Mouse (Mus musculus): ENCODE data around the gene Mapk6.

- no peak for TF ChIP-seq CTCF (IDR thresholded peaks at IDR 0.05; ENCODE audit: low read depth)
- TF ChIP-seq EP300 (IDR thresholded peaks at IDR 0.05; ENCODE audit: low read depth) = no peak
Observed at GRCm38 (mm10) chr9:75382825-75383224, 27.0 kb downstream of the Mapk6 start.

All from heart, postnatal 0 days (tissue).